Mouse (Mus musculus) small intestine, adult 2 months (tissue): ENCODE data around the gene Tgm1. TPM values are rescaled to one million over a fixed set of nuclear protein-coding genes. Genes with fewer than 3 reads are reported as not detected.
"Not testable (repeated sequence)": the region's sequence is repeated elsewhere in the genome, so short reads cannot be mapped to it uniquely, and the experiment has no call there.

Source experiments
- H3K27ac ChIP-seq: fragments of 200-500 bp; 2 replicates; pipeline ENCODE4 v1.5.1; 2012; ENCODE audit warnings: low read depth, low read length, control low read depth, inconsistent platforms; ENCODE audit not compliant: insufficient read depth
- H3K27me3 ChIP-seq: fragments of 200-500 bp; 2 replicates; pipeline ENCODE4 v1.6.1; 2012; ENCODE audit warnings: mild to moderate bottlenecking, moderate library complexity, low read length, inconsistent platforms; ENCODE audit not compliant: control insufficient read depth, insufficient read depth
- H3K36me3 ChIP-seq: fragments of 200-500 bp; 2 replicates; pipeline ENCODE4 v1.6.1; 2012; ENCODE audit warnings: mild to moderate bottlenecking, low read length, control low read depth, inconsistent platforms; ENCODE audit not compliant: control insufficient read depth, insufficient read depth
- H3K4me1 ChIP-seq: fragments of 200-500 bp; 2 replicates; pipeline ENCODE4 v1.6.1; 2012; ENCODE audit warnings: low read length, inconsistent platforms, mixed read lengths; ENCODE audit not compliant: control insufficient read depth, insufficient read depth, insufficient read length
- H3K4me3 ChIP-seq: fragments of 200-500 bp; 2 replicates; pipeline ENCODE4 v1.5.1; 2012; ENCODE audit warnings: low read depth, mild to moderate bottlenecking, control low read depth, inconsistent platforms, low read length, moderate library complexity
- CTCF ChIP-seq: fragments of 200-500 bp; IDR thresholded peaks from 2 replicates; pipeline ENCODE4 v1.5.1; 2012; ENCODE audit warnings: low read depth, mild to moderate bottlenecking, control low read depth, inconsistent platforms, low read length, moderate library complexity, mixed read lengths; ENCODE audit not compliant: insufficient replicate concordance, insufficient read length; ENCODE audit errors: extremely low read depth
- POLR2A ChIP-seq: fragments of 200-500 bp; IDR thresholded peaks from 2 replicates; pipeline ENCODE4 v1.6.1; 2012; ENCODE audit warnings: low read depth, mild to moderate bottlenecking, control low read depth, inconsistent platforms, low read length, moderate library complexity
- WGBS: fragments of 180-500 bp; shearing (Covaris S2); methylation state at CpG from one replicate; pipeline ENCODE4 v1.1.7; 2018; 5-methylcytosine and 5-hydroxymethylcytosine counted together
- polyA plus RNA-seq: library from polyadenylated mRNA; depleted of rRNA; stranded (reverse); fragments of >200 nt; gene quantifications from 2 replicates; pipeline ENCODE4 v1.2.3, GENCODE M21; 2012; rRNA removed

Tgm1 gene
- 0.62 and 0.89 TPM in 2 replicates for polyA plus RNA-seq

GRCm38 (mm10) chr14:55713729-55714122, at the start of gene Tgm1:
Gene Tgm1, minus strand, starts transcription at chr14:55713926.
- Histone ChIP-seq H3K4me3 (peak within 1 kb of the TSS; percentile 56), H3K27ac (no peak within 1 kb of the TSS), H3K36me3 (peaks cover 17% of the 10 kb centered on the region), H3K4me1 (peaks cover 10% of the 10 kb centered on the region), H3K27me3 (0 out of 2 replicates have a peak, but pooled peaks cover 3% of the 10 kb centered on the region)
- WGBS, result 28% methylated on average over 4 of the region's 4 CpGs
- TF ChIP-seq POLR2A, result no peak

DNA sequence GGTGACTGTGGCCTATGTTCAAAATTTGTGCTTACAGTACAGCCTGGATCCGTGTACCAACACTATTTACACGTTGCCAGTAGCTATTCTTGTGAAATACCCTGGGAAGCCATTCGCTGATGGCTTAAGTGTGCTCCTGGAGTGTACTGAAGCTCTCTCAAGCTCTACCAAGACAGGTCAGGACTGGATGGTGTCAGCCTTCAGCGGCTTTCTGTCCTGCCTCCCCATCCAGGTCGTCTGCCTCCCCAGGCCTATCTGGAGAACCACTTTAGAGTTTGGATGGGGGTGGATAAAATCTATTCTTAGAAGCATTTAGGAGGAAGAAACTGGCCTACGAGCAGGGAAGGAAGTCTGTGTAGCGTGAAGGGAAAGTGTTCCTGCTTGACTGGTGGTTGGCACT, 49.4 kb upstream of the Tgm1 start:
- 66% methylated on average over 7 of the region's 7 CpGs for WGBS
- TF ChIP-seq POLR2A, result no peak
- TF ChIP-seq CTCF, result no peak
- H3K4me1 ChIP-seq, result peaks cover 16% of the 10 kb centered on the region
- no peaks in the 10 kb centered on the region for H3K36me3 ChIP-seq
- no peak overlapping the region for H3K27ac ChIP-seq
- 0 out of 2 replicates have a peak, but pooled peaks cover 13% of the 10 kb centered on the region for H3K27me3 ChIP-seq
- H3K4me3 ChIP-seq, result no peak overlapping the region

- 2% methylated on average over 77 of the region's 77 CpGs for WGBS
- TF ChIP-seq POLR2A, result 0 out of 2 replicates have a peak, but pooled peaks have one; percentile 26
- TF ChIP-seq CTCF, result peak; percentile 26; the same call in 1 of the 2 replicates
- H3K4me3 ChIP-seq, result peak overlapping the region; percentile 60
- H3K27me3 ChIP-seq, result 0 out of 2 replicates have a peak, but pooled peaks cover 13% of the 10 kb centered on the region
- H3K27ac ChIP-seq, result no peak overlapping the region
- H3K4me1 ChIP-seq, result peaks cover 8% of the 10 kb centered on the region
- H3K36me3 ChIP-seq, result no peaks in the 10 kb centered on the region
These were observed 48.5 kb upstream of the Tgm1 start for GRCm38 (mm10) chr14:55762001-55762821.

- 0 out of 2 replicates have a peak, but pooled peaks cover 13% of the 10 kb centered on the region for H3K27me3 ChIP-seq
- peak within 1 kb of the TSS; percentile 60 for H3K4me3 ChIP-seq
- TF ChIP-seq POLR2A (no peak), CTCF (no peak)
- H3K27ac ChIP-seq, result no peak within 1 kb of the TSS
- H3K4me1 ChIP-seq, result peaks cover 6% of the 10 kb centered on the region
- H3K36me3 ChIP-seq, result peaks cover 3% of the 10 kb centered on the region
- WGBS, result 92% methylated on average over 6 of the region's 6 CpGs
These were observed 47.4 kb upstream of the Tgm1 start, which contains the start of gene Ltb4r2 for GRCm38 (mm10) chr14:55761163-55761562. Gene Ltb4r2, plus strand, starts transcription at chr14:55761428.

GRCm38 (mm10) chr14:55760156-55760555, 46.4 kb upstream of the Tgm1 start:
- Histone ChIP-seq H3K36me3 (peaks cover 13% of the 10 kb centered on the region), H3K27me3 (0 out of 2 replicates have a peak, but pooled peaks cover 13% of the 10 kb centered on the region)
- not testable (repeated sequence) for H3K4me3 ChIP-seq, H3K4me1 ChIP-seq, H3K27ac ChIP-seq
- peak; percentile 63; the same call in 1 of the 2 replicates for TF ChIP-seq CTCF
- WGBS, result 0% methylated on average over 6 of the region's 6 CpGs

DNA sequence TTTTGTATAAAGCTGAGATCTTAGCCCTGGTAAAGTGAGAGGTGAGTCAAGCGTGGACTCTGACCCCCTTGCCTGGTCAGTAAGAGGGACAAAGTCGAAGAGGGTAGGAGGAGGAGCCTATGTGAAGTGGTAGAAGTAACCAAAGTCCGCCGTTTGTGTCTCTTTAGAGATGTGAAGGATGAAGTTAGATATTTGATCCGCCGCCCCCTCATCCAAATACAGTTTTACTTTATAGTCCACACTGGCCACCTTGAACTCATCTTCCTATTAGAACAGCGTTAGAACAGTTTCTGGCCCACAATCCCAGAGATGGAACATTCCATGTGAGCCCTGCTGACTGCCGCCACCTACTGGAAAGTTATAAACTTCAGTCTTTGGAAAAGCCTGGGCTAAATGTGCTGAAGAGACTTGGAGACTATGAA, 44.6 kb upstream of the Tgm1 start, which contains the start of gene Cideb:
Cideb (minus strand) TSS at position 96 of the 422 bp plus-strand sequence.
- Histone ChIP-seq H3K27me3 (0 out of 2 replicates have a peak, but pooled peaks cover 13% of the 10 kb centered on the region), H3K27ac (peak within 1 kb of the TSS; percentile 100), H3K4me3 (peak within 1 kb of the TSS; percentile 68), H3K4me1 (peaks cover 6% of the 10 kb centered on the region), H3K36me3 (peaks cover 30% of the 10 kb centered on the region)
- WGBS, result 6% methylated on average over 8 of the region's 8 CpGs
- TF ChIP-seq POLR2A, result no peak
- TF ChIP-seq CTCF, result peak; percentile 68; the same call in 1 of the 2 replicates

DNA sequence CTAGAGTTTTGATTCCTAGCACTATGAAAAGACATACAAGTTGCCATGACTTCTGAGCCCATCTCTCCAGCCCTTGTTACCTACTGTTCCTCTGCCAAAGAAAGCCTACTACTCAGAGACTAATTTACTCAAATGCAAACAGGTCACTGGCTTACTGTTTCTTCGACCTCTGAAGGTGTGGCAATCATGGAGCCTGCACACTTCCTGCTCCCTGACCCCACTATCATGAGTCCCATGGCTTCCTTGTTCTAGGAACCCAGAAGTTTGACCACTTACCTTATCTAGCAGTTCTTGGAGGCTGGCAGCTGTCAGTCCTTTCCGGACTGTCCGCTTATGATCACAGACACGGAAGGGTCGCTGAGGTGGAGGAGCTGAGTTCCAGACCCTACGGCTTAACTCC, 43.8 kb upstream of the Tgm1 start:
- peak; percentile 14; the same call in 1 of the 2 replicates for TF ChIP-seq POLR2A
- no peak for TF ChIP-seq CTCF
- 23% methylated on average over 6 of the region's 6 CpGs for WGBS
- peaks cover 6% of the 10 kb centered on the region for H3K4me1 ChIP-seq
- H3K36me3 ChIP-seq, result peaks cover 38% of the 10 kb centered on the region
- 0 out of 2 replicates have a peak, but pooled peaks cover 9% of the 10 kb centered on the region for H3K27me3 ChIP-seq
- peak overlapping the region; percentile 100 for H3K27ac ChIP-seq
- peak overlapping the region; percentile 68 for H3K4me3 ChIP-seq
